Mouse (Mus musculus) midbrain, embryonic 11.5 days (tissue): ENCODE data around the gene Ralgps1. TPM values are rescaled to one million over a fixed set of nuclear protein-coding genes. Genes with fewer than 3 reads are reported as not detected.
"Not testable (repeated sequence)": the region's sequence is repeated elsewhere in the genome, so short reads cannot be mapped to it uniquely, and the experiment has no call there.

ENCODE experiments used
- ATAC-seq: fragments of 200-750 bp; cut with Nextera tagmentation; 2 replicates; pipeline ENCODE4 v1.8.0; 2017; ENCODE audit warnings: moderate TSS enrichment, moderate library complexity; ENCODE audit not compliant: low FRiP score
- DNase-seq: peaks from one replicate; pipeline ENCODE4 v3.0.0; 2015; ENCODE audit warnings: low spot score; ENCODE audit errors: missing footprints
- H3K27ac ChIP-seq: fragments of 300-500 bp; sonication (generic); 2 replicates; pipeline ENCODE4 v1.5.1; 2014; ENCODE audit warnings: low read depth, low read length
- H3K27me3 ChIP-seq: fragments of 300-500 bp; sonication (generic); 2 replicates; pipeline ENCODE4 v1.6.1; 2014; ENCODE audit warnings: mild to moderate bottlenecking, low read length, moderate library complexity, mixed read lengths; ENCODE audit not compliant: control insufficient read depth, insufficient read depth
- H3K36me3 ChIP-seq: fragments of 300-500 bp; sonication (generic); 2 replicates; pipeline ENCODE4 v1.6.1; 2014; ENCODE audit warnings: mild to moderate bottlenecking, low read length, moderate library complexity, mixed read lengths; ENCODE audit not compliant: control insufficient read depth, insufficient read depth
- H3K4me1 ChIP-seq: fragments of 300-500 bp; sonication (generic); 2 replicates; pipeline ENCODE4 v1.6.1; 2014; ENCODE audit warnings: low read length; ENCODE audit not compliant: control insufficient read depth, insufficient read depth
- H3K4me2 ChIP-seq: fragments of 300-500 bp; sonication (generic); 2 replicates; pipeline ENCODE4 v1.6.1; 2014; ENCODE audit warnings: mild to moderate bottlenecking, moderate library complexity
- H3K4me3 ChIP-seq: fragments of 300-500 bp; sonication (generic); 2 replicates; pipeline ENCODE4 v1.5.1; 2014; ENCODE audit warnings: low read depth, low read length
- H3K9ac ChIP-seq: fragments of 300-500 bp; sonication (generic); 2 replicates; pipeline ENCODE4 v1.6.1; 2014; ENCODE audit warnings: low read length
- H3K9me3 ChIP-seq: fragments of 300-500 bp; sonication (generic); 2 replicates; pipeline ENCODE4 v1.6.1; 2016; ENCODE audit warnings: low read length; ENCODE audit not compliant: control insufficient read depth
- WGBS: fragments of 180-500 bp; shearing (Covaris S2); extraction: QIAGEN DNeasy Blood & Tissue Kit; methylation state at CpG from one replicate; pipeline ENCODE4 v1.1.7; 2014; 5-methylcytosine and 5-hydroxymethylcytosine counted together
- polyA plus RNA-seq: library from polyadenylated mRNA; unstranded; fragments of >200 nt; fragmentation: Nextera tagmentation; extraction: Ambion mirVana; gene quantifications from 2 replicates; pipeline ENCODE4 v1.2.1, GENCODE M21; 2014

Ralgps1 gene
- polyA plus RNA-seq, 1 experiment from 2014 or later: 13.8 TPM

- WGBS: 68% methylated on average over 3 of the region's 3 CpGs
- peak; percentile 72 for DNase-seq
Observed at GRCm38 (mm10) chr2:33343413-33343812, 27.9 kb downstream of the Ralgps1 start.

GRCm38 (mm10) chr2:33342148-33342547 is 29.1 kb downstream of the Ralgps1 start:
- Histone ChIP-seq H3K36me3 (no peaks in the 10 kb centered on the region; the same call in 1 of the 2 replicates), H3K27ac (no peak overlapping the region), H3K4me2 (no peak overlapping the region), H3K27me3 (no peaks in the 10 kb centered on the region), H3K9ac (no peak overlapping the region), H3K4me1 (peaks cover 10% of the 10 kb centered on the region), H3K9me3 (no peaks in the 10 kb centered on the region), H3K4me3 (no peak overlapping the region)
- WGBS: 84% methylated on average over 4 of the region's 4 CpGs
- peak; percentile 23 for DNase-seq
- no peak for ATAC-seq

More at GRCm38 (mm10) chr2:33343413-33343812, 27.9 kb downstream of the Ralgps1 start:
- no peak overlapping the region for H3K27ac ChIP-seq
- no peak overlapping the region for H3K4me3 ChIP-seq
- H3K27me3 ChIP-seq: no peaks in the 10 kb centered on the region
- H3K4me2 ChIP-seq: no peak overlapping the region
- no peak for ATAC-seq
- H3K36me3 ChIP-seq: no peaks in the 10 kb centered on the region; the same call in 1 of the 2 replicates
- H3K9ac ChIP-seq: no peak overlapping the region
- peaks cover 10% of the 10 kb centered on the region for H3K4me1 ChIP-seq
- H3K9me3 ChIP-seq: no peaks in the 10 kb centered on the region

DNA sequence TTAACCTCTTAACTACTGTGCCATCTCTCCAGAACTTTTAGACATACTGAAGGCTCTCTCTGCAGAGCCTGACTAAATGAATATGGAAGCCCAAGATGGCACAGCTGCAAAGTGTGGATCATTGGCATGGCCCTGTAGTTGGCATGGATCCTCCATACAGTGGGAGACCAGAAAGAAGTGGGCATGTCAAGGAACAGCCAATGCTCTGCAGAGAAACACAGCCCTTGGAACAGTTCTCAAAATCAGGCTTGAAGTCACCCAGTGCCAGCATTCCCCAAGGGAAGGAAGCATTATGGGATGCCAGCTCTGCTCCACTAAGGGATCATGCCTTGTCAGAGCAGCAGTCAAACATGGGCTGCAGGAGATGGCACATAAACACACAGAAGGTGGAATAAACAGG is 35.5 kb downstream of the Ralgps1 start:
- H3K9ac ChIP-seq: no peak overlapping the region
- DNase-seq (no peak), ATAC-seq (no peak)
- no peak overlapping the region for H3K4me3 ChIP-seq
- H3K4me1 ChIP-seq: no peaks in the 10 kb centered on the region; the same call in 1 of the 2 replicates
- H3K27me3 ChIP-seq: no peaks in the 10 kb centered on the region
- H3K9me3 ChIP-seq: no peaks in the 10 kb centered on the region
- no peak overlapping the region for H3K4me2 ChIP-seq
- H3K27ac ChIP-seq: no peak overlapping the region
- H3K36me3 ChIP-seq: peaks cover 8% of the 10 kb centered on the region

DNA sequence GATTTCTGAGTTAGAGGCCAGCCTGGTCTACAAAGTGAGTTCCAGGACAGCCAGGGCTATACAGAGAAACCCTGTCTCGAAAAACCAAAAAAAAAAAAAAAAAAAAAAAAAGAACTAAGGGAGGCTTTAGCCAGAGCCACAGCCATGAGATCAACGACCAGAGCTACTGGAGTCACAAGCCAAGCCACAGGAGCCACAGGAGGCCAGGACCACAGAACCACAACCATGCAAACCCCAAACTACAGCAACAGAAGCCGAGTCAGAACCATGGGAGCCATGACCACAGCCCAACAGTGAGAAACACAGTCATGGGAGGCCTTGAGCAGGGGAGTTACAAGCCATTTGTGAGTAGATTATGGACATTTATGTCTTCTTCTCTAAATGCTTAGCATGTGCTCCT is 41.7 kb downstream of the Ralgps1 start:
- Histone ChIP-seq H3K9me3 (no peaks in the 10 kb centered on the region), H3K27ac (no peak overlapping the region), H3K4me2 (no peak overlapping the region), H3K9ac (no peak overlapping the region), H3K4me1 (no peaks in the 10 kb centered on the region), H3K4me3 (no peak overlapping the region), H3K27me3 (peaks cover 2% of the 10 kb centered on the region; the same call in 1 of the 2 replicates), H3K36me3 (no peaks in the 10 kb centered on the region)
- 85% methylated on average over 2 of the region's 3 CpGs for WGBS
- DNase-seq (peak; percentile 10), ATAC-seq (no peak)

DNA sequence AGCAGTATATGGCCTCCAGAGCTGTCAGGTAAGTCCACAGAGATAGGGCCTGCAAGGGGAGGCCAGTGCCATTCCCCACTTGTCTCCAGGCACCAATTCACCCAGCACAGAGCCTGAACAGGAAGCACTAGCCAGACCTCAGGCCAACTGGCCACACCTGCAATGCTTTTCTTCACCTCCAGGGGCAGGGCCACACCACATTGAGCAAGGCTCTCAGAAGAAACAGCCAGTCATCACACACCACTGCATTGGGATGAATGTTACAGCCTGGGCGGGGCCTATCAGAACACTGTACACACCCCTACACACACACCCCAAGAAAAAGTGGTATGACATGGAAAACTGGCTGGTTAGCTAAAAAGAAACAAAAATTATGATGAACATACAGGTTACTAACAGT is 42.3 kb downstream of the Ralgps1 start:
- ATAC-seq: no peak
- WGBS: 82% methylated on average over 1 of the region's 1 CpGs
- DNase-seq: peak; percentile 90
- Histone ChIP-seq H3K4me1 (peaks cover 3% of the 10 kb centered on the region), H3K4me2 (no peak overlapping the region), H3K27ac (no peak overlapping the region), H3K4me3 (no peak overlapping the region), H3K9ac (no peak overlapping the region), H3K36me3 (no peaks in the 10 kb centered on the region), H3K27me3 (peaks cover 5% of the 10 kb centered on the region), H3K9me3 (no peaks in the 10 kb centered on the region)

- Histone ChIP-seq H3K36me3 (no peaks in the 10 kb centered on the region), H3K4me2 (no peak overlapping the region), H3K27ac (no peak overlapping the region), H3K4me3 (no peak overlapping the region), H3K9ac (no peak overlapping the region), H3K4me1 (peaks cover 9% of the 10 kb centered on the region), H3K27me3 (peaks cover 9% of the 10 kb centered on the region), H3K9me3 (no peaks in the 10 kb centered on the region)
- 79% methylated on average over 3 of the region's 3 CpGs for WGBS
- DNase-seq (peak; percentile 76), ATAC-seq (no peak)
Observed at GRCm38 (mm10) chr2:33325359-33325758, 45.9 kb downstream of the Ralgps1 start.

DNA sequence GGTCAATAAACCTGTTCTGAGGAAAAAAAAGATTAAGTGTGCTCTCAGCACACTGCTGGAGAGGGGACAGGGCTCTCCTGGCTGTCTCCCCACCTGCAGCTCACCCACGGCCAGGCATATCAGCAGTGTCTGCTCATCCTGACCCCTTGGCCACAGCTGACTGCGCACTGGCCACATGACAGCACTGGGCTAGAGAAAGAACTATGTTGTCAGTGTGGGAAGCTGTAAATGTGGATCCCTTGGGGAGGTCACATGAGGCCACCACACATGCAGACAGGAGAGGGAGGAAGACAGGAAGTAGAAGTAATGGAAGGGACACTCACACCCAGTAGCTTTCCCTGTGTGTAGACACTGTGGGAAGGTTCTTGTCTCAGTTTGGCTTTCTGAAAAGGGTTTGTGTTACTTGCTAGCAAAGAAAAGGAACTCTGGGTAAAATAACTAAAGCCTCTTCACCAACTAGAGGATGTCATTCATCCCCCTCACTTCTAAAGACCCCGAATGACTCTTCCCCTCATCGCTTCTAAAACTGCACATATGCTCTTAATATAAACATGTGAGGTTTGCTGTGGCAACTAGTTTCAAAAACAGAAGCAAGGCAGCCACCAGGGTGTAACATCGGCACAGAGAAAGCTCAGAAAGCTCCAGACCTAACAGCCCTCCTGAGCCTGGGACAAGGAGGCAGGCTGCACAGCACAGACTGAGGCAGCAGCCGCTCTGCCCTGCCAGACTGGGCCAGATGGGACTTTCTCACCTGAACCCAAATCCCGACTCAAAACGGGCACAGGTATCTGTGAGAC is 47.3 kb downstream of the Ralgps1 start:
- Histone ChIP-seq H3K27me3 (peaks cover 14% of the 10 kb centered on the region), H3K27ac (no peak overlapping the region), H3K9ac (no peak overlapping the region), H3K9me3 (no peaks in the 10 kb centered on the region), H3K4me3 (no peak overlapping the region), H3K4me1 (peaks cover 9% of the 10 kb centered on the region), H3K4me2 (no peak overlapping the region), H3K36me3 (no peaks in the 10 kb centered on the region)
- no peak for ATAC-seq
- WGBS: 71% methylated on average over 8 of the region's 8 CpGs
- DNase-seq: peak; percentile 78

- peak; percentile 88 for DNase-seq
- 44% methylated on average over 9 of the region's 9 CpGs for WGBS
Observed at GRCm38 (mm10) chr2:33323043-33323625, 48.2 kb downstream of the Ralgps1 start.

DNA sequence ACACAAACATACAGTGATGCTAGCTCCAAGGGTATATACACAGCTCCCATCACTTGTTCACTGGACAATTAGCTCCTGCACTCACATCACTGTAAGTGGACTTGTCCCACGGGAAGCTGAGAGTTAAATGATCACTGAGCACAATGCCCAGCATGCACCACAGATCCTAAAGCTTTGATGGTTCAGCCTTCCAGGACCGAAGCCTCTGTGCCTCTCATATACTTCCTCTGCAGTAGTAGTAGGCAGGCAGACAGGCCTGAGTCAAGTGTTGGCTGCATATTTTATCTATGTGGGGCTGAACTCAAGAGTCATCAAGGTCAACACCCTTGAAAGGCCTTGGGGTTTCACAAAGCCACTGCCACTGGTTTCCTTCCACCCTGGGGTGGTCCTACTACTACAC is 49.6 kb downstream of the Ralgps1 start:
- no peak overlapping the region for H3K4me3 ChIP-seq
- no peak overlapping the region for H3K9ac ChIP-seq
- H3K27me3 ChIP-seq: peaks cover 14% of the 10 kb centered on the region
- H3K9me3 ChIP-seq: no peaks in the 10 kb centered on the region
- peaks cover 13% of the 10 kb centered on the region for H3K4me1 ChIP-seq
- no peak overlapping the region for H3K27ac ChIP-seq
- ATAC-seq: no peak
- DNase-seq: peak; percentile 76
- 77% methylated on average over 2 of the region's 2 CpGs for WGBS
- H3K36me3 ChIP-seq: no peaks in the 10 kb centered on the region
- no peak overlapping the region for H3K4me2 ChIP-seq

More at GRCm38 (mm10) chr2:33323043-33323625, 48.2 kb downstream of the Ralgps1 start:
- ATAC-seq: peak; percentile 69
- H3K9me3 ChIP-seq, H3K4me2 ChIP-seq, H3K4me3 ChIP-seq, H3K4me1 ChIP-seq, H3K36me3 ChIP-seq, H3K27ac ChIP-seq, H3K9ac ChIP-seq: not testable (repeated sequence)
- peaks cover 14% of the 10 kb centered on the region for H3K27me3 ChIP-seq
